Mouse (Mus musculus) limb, embryonic 10.5 days (tissue): Measurements from ENCODE around the gene Olfr1445. TPM values are rescaled to one million over a fixed set of nuclear protein-coding genes. Genes with fewer than 3 reads are reported as not detected.

ENCODE experiments used
- DNase-seq: peaks from one replicate; pipeline ENCODE4 v3.0.0-alpha.2; 2017; ENCODE audit warnings: low spot score
- H3K27ac ChIP-seq: fragments of 300-500 bp; sonication (generic); 2 replicates; pipeline ENCODE4 v1.5.1; 2016; ENCODE audit warnings: mild to moderate bottlenecking
- H3K27me3 ChIP-seq: fragments of 300-500 bp; sonication (generic); 2 replicates; pipeline ENCODE4 v1.6.1; 2016; ENCODE audit warnings: low read depth, mild to moderate bottlenecking; ENCODE audit not compliant: poor library complexity, severe bottlenecking
- H3K36me3 ChIP-seq: fragments of 300-500 bp; sonication (generic); 2 replicates; pipeline ENCODE4 v1.6.1; 2016; ENCODE audit warnings: mild to moderate bottlenecking, moderate library complexity
- H3K4me1 ChIP-seq: fragments of 300-500 bp; sonication (generic); 2 replicates; pipeline ENCODE4 v1.6.1; 2016
- H3K4me3 ChIP-seq: fragments of 300-500 bp; sonication (generic); 2 replicates; pipeline ENCODE4 v1.5.1; 2016; ENCODE audit warnings: mild to moderate bottlenecking, moderate library complexity
- H3K9me3 ChIP-seq: fragments of 300-500 bp; sonication (generic); replicated peaks from 2 replicates; pipeline ENCODE4 v1.6.1; 2016; ENCODE audit warnings: mild to moderate bottlenecking
- WGBS: fragments of 180-500 bp; shearing (Covaris S2); methylation state at CpG from one replicate; pipeline ENCODE4 v1.1.7; 2016; 5-methylcytosine and 5-hydroxymethylcytosine counted together
- polyA plus RNA-seq: library from polyadenylated mRNA; unstranded; fragments of >200 nt; fragmentation: Nextera tagmentation; extraction: Ambion mirVana; gene quantifications from 2 replicates; pipeline ENCODE4 v1.2.1, GENCODE M21; 2016

The Olfr1445 gene
- not detected in 2 replicates for polyA plus RNA-seq

DNA sequence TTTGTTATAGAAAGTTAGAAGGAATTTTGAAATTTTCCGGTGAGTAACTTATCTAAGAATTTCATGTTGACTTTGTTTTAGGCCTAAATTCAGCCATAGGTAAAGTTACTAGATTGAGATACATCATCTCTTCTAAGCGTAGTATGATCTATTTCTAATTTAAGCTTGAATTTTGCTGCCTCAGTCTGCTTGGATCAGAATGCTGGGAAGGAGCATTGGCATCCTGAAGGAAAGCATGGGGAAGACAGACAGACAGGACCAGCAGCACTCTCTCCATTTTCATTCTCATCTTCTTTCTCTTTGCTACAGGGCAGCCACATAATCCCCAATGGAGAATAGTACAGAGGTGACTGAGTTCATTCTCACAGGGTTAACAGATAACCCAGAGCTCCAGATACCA lies at the start of gene Olfr1445:
TSS of gene Olfr1445 (plus strand) at position 301 of the 400 bp plus-strand sequence.
- H3K4me1 ChIP-seq: no peaks in the 10 kb centered on the region
- H3K9me3 ChIP-seq: no peaks in the 10 kb centered on the region
- WGBS: 88% methylated on average over 2 of the region's 2 CpGs
- no peak for DNase-seq
- no peak within 1 kb of the TSS for H3K4me3 ChIP-seq
- H3K27me3 ChIP-seq: no peaks in the 10 kb centered on the region
- no peaks in the 10 kb centered on the region for H3K36me3 ChIP-seq
- no peak within 1 kb of the TSS for H3K27ac ChIP-seq

DNA sequence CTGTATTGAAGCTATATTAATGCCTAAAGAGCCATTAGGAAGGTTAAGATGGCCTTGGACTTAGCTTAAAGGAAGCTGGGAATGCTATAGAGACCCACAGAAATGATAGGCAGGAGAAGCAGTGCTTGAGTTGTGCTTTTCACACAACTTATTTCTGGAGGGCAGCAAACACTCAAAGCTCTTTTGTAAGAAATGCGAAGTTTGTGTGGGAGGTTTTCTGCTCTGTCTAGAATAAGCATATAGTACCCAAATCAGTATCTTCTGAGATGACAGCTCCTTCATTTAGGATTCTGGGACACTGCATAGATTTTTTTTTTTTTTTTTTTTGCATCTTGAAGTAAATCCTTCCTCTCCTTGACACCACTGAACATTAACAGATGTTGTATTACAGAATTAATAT lies 45.1 kb upstream of the Olfr1445 start:
- WGBS: 75% methylated on average over 1 of the region's 1 CpGs

DNA sequence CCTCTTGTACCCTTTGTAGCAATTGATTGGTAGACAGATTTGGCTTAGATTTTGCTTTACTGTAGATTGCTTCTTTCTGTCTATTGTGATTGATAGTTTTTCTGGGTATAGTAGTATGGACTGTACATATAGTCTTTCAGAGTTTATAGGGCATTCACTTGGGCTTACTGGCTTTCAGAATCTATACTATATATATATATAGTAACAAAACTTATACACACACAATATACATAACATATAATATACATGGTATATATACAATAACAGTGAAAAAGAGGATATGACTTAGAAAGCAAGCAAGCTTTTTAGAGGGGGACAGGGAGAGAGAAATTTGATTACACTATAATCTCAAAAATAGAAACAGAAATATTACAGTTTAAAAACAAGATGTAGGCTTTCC lies 37.3 kb upstream of the Olfr1445 start, which contains the start of gene Gm5244:
TSS of gene Gm5244 (plus strand) at position 301 of the 400 bp plus-strand sequence.
- DNase-seq: no peak
- no peaks in the 10 kb centered on the region for H3K4me1 ChIP-seq
- H3K4me3 ChIP-seq: no peak within 1 kb of the TSS
- no peaks in the 10 kb centered on the region for H3K27me3 ChIP-seq
- H3K9me3 ChIP-seq: no peaks in the 10 kb centered on the region
- no peaks in the 10 kb centered on the region for H3K36me3 ChIP-seq
- H3K27ac ChIP-seq: no peak within 1 kb of the TSS

More for the DNA sequence above, 45.1 kb upstream of the Olfr1445 start:
- no peaks in the 10 kb centered on the region for H3K9me3 ChIP-seq
- DNase-seq: no peak
- H3K36me3 ChIP-seq: no peaks in the 10 kb centered on the region
- no peak overlapping the region for H3K4me3 ChIP-seq
- H3K27me3 ChIP-seq: no peaks in the 10 kb centered on the region
- H3K27ac ChIP-seq: no peak overlapping the region
- no peaks in the 10 kb centered on the region for H3K4me1 ChIP-seq

DNA sequence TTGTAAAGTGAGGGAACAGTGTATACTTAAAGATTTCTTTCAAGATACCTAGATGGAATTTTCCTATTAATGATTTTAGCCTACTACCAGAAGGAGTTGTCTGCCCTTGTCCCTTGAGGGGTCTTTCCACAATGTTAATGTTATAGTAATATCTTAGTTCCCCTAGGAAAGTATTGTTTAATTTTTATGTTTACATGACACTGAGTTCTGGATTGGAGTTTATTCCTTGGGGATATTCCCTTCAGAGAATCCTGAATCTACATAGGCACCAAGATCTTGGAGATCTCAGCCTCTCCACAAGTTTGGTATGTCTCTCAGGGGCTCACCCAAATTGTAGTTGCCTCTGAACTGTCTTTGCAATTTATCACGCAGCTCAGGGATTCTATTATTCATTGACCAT lies 26.7 kb upstream of the Olfr1445 start, which contains the start of gene Olfr1444:
TSS of gene Olfr1444 (plus strand) at position 301 of the 400 bp plus-strand sequence.
- Histone ChIP-seq H3K36me3 (no peaks in the 10 kb centered on the region), H3K27me3 (no peaks in the 10 kb centered on the region), H3K9me3 (no peaks in the 10 kb centered on the region), H3K4me3 (no peak within 1 kb of the TSS), H3K4me1 (no peaks in the 10 kb centered on the region), H3K27ac (no peak within 1 kb of the TSS)
- 47% methylated on average over 1 of the region's 1 CpGs for WGBS
- DNase-seq: no peak

DNA sequence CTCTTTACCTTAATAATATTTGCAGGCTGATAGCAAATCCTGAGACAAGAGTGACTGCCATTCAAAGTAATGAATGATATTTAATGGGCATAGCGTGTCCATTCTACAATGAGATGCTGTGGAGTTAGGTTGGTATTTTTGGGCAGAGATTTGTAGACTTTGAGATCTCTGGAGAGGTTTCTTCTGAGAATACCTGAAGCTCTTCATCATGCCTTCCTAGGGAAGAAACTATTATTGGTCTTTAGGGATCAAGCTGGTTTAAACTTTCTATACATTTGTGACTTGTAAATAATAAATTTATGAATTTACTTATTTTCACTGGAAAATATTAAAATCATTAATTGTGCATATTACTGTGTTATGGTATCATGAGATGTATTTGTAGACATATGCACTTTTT lies 9.8 kb downstream of the Olfr1445 start, which contains the start of gene Olfr1446:
TSS of gene Olfr1446 (minus strand) at position 101 of the 400 bp plus-strand sequence.
- Histone ChIP-seq H3K27ac (no peak within 1 kb of the TSS), H3K4me1 (no peaks in the 10 kb centered on the region), H3K4me3 (no peak within 1 kb of the TSS), H3K9me3 (no peaks in the 10 kb centered on the region), H3K27me3 (no peaks in the 10 kb centered on the region), H3K36me3 (no peaks in the 10 kb centered on the region)
- 85% methylated on average over 1 of the region's 1 CpGs for WGBS
- no peak for DNase-seq

DNA sequence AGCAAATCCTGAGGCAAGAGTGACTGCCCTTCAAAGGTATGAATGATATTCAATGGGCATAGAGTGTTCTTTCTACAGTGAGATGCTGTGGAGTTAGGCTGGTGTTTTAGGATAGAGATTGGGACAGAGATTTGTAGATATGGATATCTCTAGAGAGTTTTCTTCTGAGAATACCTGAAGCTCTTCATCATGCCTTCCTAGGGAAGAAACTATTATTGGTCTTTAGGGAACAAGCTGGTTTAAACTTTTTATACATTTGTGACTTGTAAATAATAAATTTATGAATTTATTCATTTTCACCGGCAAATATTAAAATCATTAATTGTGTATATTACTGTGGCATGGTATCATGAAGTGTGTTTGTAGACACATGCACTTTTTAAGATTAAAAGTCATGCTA lies 20.0 kb downstream of the Olfr1445 start, which contains the start of gene Olfr1447:
TSS of gene Olfr1447 (minus strand) at position 101 of the 400 bp plus-strand sequence.
- Histone ChIP-seq H3K9me3 (no peaks in the 10 kb centered on the region), H3K4me3 (no peak within 1 kb of the TSS), H3K27ac (no peak within 1 kb of the TSS), H3K27me3 (no peaks in the 10 kb centered on the region), H3K4me1 (no peaks in the 10 kb centered on the region), H3K36me3 (no peaks in the 10 kb centered on the region)
- 98% methylated on average over 1 of the region's 1 CpGs for WGBS
- no peak for DNase-seq

DNA sequence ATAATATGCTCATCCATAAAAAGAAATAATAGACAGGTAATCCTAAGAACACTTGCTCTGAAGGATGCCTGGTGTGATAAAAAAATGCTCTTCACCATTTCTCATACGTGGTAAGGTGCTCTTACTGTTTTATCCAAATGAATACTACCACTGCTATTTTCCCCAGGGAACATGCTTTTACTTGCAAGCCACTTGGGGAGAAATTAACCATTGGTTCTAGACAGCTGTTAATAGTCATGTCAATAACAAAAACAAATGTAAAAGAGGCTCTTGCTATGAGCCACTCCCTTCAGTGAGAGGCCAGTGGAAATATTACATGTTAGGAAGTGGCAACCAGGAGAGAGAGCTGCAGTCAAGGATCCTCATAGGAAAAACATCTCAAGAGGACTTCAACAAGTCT lies 40.7 kb downstream of the Olfr1445 start, which contains the start of gene Olfr1448:
TSS of gene Olfr1448 (minus strand) at position 101 of the 400 bp plus-strand sequence.
- no peaks in the 10 kb centered on the region for H3K4me1 ChIP-seq
- H3K9me3 ChIP-seq: no peaks in the 10 kb centered on the region
- H3K27ac ChIP-seq: no peak within 1 kb of the TSS
- no peaks in the 10 kb centered on the region for H3K36me3 ChIP-seq
- H3K4me3 ChIP-seq: no peak within 1 kb of the TSS
- WGBS: 84% methylated on average over 1 of the region's 1 CpGs
- H3K27me3 ChIP-seq: no peaks in the 10 kb centered on the region
- DNase-seq: no peak

DNA sequence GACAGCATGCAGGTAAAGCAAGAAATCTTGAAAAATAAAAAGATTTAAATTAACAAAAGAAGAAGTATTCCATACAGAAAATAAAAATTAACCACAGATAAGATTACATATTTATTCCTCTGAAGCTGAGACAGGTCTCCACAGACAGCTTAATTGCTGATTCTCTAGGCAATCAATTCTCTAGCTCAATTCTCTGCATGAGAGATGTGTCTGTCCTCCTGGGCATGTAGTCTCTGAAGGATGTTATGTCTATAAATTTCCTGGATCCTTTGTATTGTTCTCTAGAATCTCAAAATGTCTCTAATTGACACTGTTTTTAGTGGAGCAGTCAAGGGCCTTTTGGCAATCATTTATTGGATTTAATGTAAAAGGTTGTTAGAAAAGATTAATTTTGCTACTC lies 46.9 kb downstream of the Olfr1445 start, which contains the start of gene Olfr1449:
TSS of gene Olfr1449 (plus strand) at position 301 of the 400 bp plus-strand sequence.
- Histone ChIP-seq H3K27me3 (no peaks in the 10 kb centered on the region), H3K9me3 (no peaks in the 10 kb centered on the region), H3K27ac (no peak within 1 kb of the TSS), H3K36me3 (no peaks in the 10 kb centered on the region), H3K4me3 (no peak within 1 kb of the TSS), H3K4me1 (no peaks in the 10 kb centered on the region)
- no peak for DNase-seq

Other genes starting within 250 kb of the Olfr1445 start
- gene Olfr1442, start 213.4 kb upstream of the Olfr1445 start, polyA plus RNA-seq: not detected in 2 replicates
- not detected in 2 replicates for gene Olfr1443, start 205.7 kb upstream of the Olfr1445 start, polyA plus RNA-seq
- gene Keg1, start 188.1 kb upstream of the Olfr1445 start, polyA plus RNA-seq: not detected in 2 replicates
- 1.8 and 2.2 TPM in 2 replicates for gene Cntf, start 118.2 kb upstream of the Olfr1445 start, polyA plus RNA-seq
- 11.0 and 13.5 TPM in 2 replicates for gene Zfp91, start 87.7 kb upstream of the Olfr1445 start, polyA plus RNA-seq
- 0.68 and 0.78 TPM in 2 replicates for gene Lpxn, start 87.7 kb upstream of the Olfr1445 start, polyA plus RNA-seq
- not detected in 2 replicates for gene Gm5244, start 37.2 kb upstream of the Olfr1445 start, polyA plus RNA-seq
- not detected in 2 replicates for gene Olfr1444, start 26.6 kb upstream of the Olfr1445 start, polyA plus RNA-seq
- not detected in 2 replicates for gene Olfr1446, start 9.7 kb downstream of the Olfr1445 start, polyA plus RNA-seq
- not detected in 2 replicates for gene Olfr1447, start 19.9 kb downstream of the Olfr1445 start, polyA plus RNA-seq
- not detected in 2 replicates for gene Olfr1448, start 40.6 kb downstream of the Olfr1445 start, polyA plus RNA-seq
- not detected in 2 replicates for gene Olfr1449, start 47.0 kb downstream of the Olfr1445 start, polyA plus RNA-seq
- gene Olfr1450, start 66.4 kb downstream of the Olfr1445 start, polyA plus RNA-seq: not detected in 2 replicates
- not detected in 2 replicates for gene Olfr1451, start 111.2 kb downstream of the Olfr1445 start, polyA plus RNA-seq
- gene Olfr1453, start 144.5 kb downstream of the Olfr1445 start, polyA plus RNA-seq: not detected in 2 replicates
- gene Olfr1454, start 176.8 kb downstream of the Olfr1445 start, polyA plus RNA-seq: not detected in 2 replicates
- gene Olfr1457, start 214.0 kb downstream of the Olfr1445 start, polyA plus RNA-seq: not detected in 2 replicates
- gene Olfr1458, start 222.9 kb downstream of the Olfr1445 start, polyA plus RNA-seq: not detected in 2 replicates